Mouse (Mus musculus): ENCODE measurements around the gene Slfn3.
"Not testable (repeated sequence)": the region's sequence is repeated elsewhere in the genome, so short reads cannot be mapped to it uniquely, and the experiment has no call there.

Gene Slfn3

GRCm38 (mm10) chr11:83191134-83191893 is at the start of gene Slfn3:
Gene Slfn3 (plus strand): TSS chr11:83191330.
- CTCF ChIA-PET = interaction anchor here (0.6 kb wide), 1 partner anchor 220 kb away, joined by 7 read pairs; no protein-coding TSS in a partner anchor

GRCm38 (mm10) chr11:83148939-83149338 is 42.2 kb upstream of the Slfn3 start:
- CTCF ChIA-PET = not testable (repeated sequence)

GRCm38 (mm10) chr11:83174948-83175539 is 16.1 kb upstream of the Slfn3 start, which contains the start of gene Slfn4:
Gene Slfn4 (plus strand): TSS chr11:83175186.
- CTCF ChIA-PET = interaction anchor here (0.6 kb wide), 1 partner anchor 237 kb away, joined by 4 read pairs; no protein-coding TSS in a partner anchor

GRCm38 (mm10) chr11:83192001-83192400 is 871 bp downstream of the Slfn3 start:
- CTCF ChIA-PET = no interaction called here

- CTCF ChIA-PET = interaction anchor here (0.6 to 1.2 kb wide), 2 partner anchors 9 to 92 kb away, joined by 3 to 4 read pairs; no protein-coding TSS in a partner anchor
Observed at GRCm38 (mm10) chr11:83205002-83205401, 13.9 kb downstream of the Slfn3 start.

- CTCF ChIA-PET = no interaction called here
Observed at GRCm38 (mm10) chr11:83216119-83216518, 25.0 kb downstream of the Slfn3 start.

GRCm38 (mm10) chr11:83221328-83221877 is 30.3 kb downstream of the Slfn3 start:
- CTCF ChIA-PET = no interaction called here

- CTCF ChIA-PET = no interaction called here
Observed at GRCm38 (mm10) chr11:83223367-83223766, 32.2 kb downstream of the Slfn3 start.

GRCm38 (mm10) chr11:83223793-83224192 is 32.7 kb downstream of the Slfn3 start:
- CTCF ChIA-PET = not testable (repeated sequence)

- CTCF ChIA-PET = no interaction called here
Observed at GRCm38 (mm10) chr11:83224217-83224616, 33.1 kb downstream of the Slfn3 start.

GRCm38 (mm10) chr11:83224750-83225149 is 33.6 kb downstream of the Slfn3 start:
- CTCF ChIA-PET = no interaction called here

GRCm38 (mm10) chr11:83225371-83225960 is 34.3 kb downstream of the Slfn3 start:
- CTCF ChIA-PET = no interaction called here

GRCm38 (mm10) chr11:83227926-83228723 is 37.0 kb downstream of the Slfn3 start:
- CTCF ChIA-PET = no interaction called here

GRCm38 (mm10) chr11:83230966-83231365 is 39.8 kb downstream of the Slfn3 start:
- CTCF ChIA-PET = no interaction called here

GRCm38 (mm10) chr11:83233621-83234020 is 42.5 kb downstream of the Slfn3 start:
- CTCF ChIA-PET = not testable (repeated sequence)

GRCm38 (mm10) chr11:83237390-83237789 is 46.3 kb downstream of the Slfn3 start:
- CTCF ChIA-PET = not testable (repeated sequence)

- CTCF ChIA-PET = no interaction called here
Observed at GRCm38 (mm10) chr11:83238389-83238788, 47.3 kb downstream of the Slfn3 start.

- CTCF ChIA-PET = no interaction called here
Observed at GRCm38 (mm10) chr11:83239811-83240210, 48.7 kb downstream of the Slfn3 start.

GRCm38 (mm10) chr11:83257211-83257610 is 66.1 kb downstream of the Slfn3 start:
- CTCF ChIA-PET = not testable (repeated sequence)

- CTCF ChIA-PET = no interaction called here
Observed at GRCm38 (mm10) chr11:83262673-83263072, 71.5 kb downstream of the Slfn3 start.

- CTCF ChIA-PET = no interaction called here
Observed at GRCm38 (mm10) chr11:83263146-83263545, 72.0 kb downstream of the Slfn3 start.

Measured in spleen, embryonic (tissue).